Mouse (Mus musculus) liver, postnatal 0 days (tissue): ENCODE data around the gene Gpr155.

Source experiments
- CTCF ChIP-seq: sonication (generic); IDR thresholded peaks from 2 replicates; pipeline ENCODE4 v1.5.1; 2016; ENCODE audit warnings: antibody characterized with exemption, low read depth
- EP300 ChIP-seq: IDR thresholded peaks from 2 replicates; pipeline ENCODE4 v1.6.1; 2016; ENCODE audit warnings: antibody characterized with exemption, low read depth, mild to moderate bottlenecking

GRCm38 (mm10) chr2:73351927-73352374, 34.4 kb downstream of the Gpr155 start:
- TF ChIP-seq CTCF (no peak), EP300 (no peak)
